Mouse (Mus musculus) liver, postnatal 0 days (tissue): ENCODE data around the gene Gm27179. TPM values are rescaled to one million over a fixed set of nuclear protein-coding genes. Genes with fewer than 3 reads are reported as not detected.
"Not testable (repeated sequence)": the region's sequence is repeated elsewhere in the genome, so short reads cannot be mapped to it uniquely, and the experiment has no call there.

Experiments used
- ATAC-seq: fragments of 200-750 bp; cut with Nextera tagmentation; 2 replicates; pipeline ENCODE4 v1.8.0; 2017; ENCODE audit warnings: mild to moderate bottlenecking, moderate library complexity
- DNase-seq: peaks from one replicate; pipeline ENCODE4 v3.0.0-alpha.2; 2016
- H3K27ac ChIP-seq: fragments of 300-500 bp; sonication (generic); 2 replicates; pipeline ENCODE4 v1.5.1; 2014; ENCODE audit warnings: antibody characterized with exemption, moderate library complexity, mild to moderate bottlenecking, low read depth
- H3K27me3 ChIP-seq: fragments of 300-500 bp; sonication (generic); 2 replicates; pipeline ENCODE4 v1.6.1; 2014; ENCODE audit warnings: low read length, control low read depth, mixed read lengths; ENCODE audit not compliant: insufficient read depth
- H3K36me3 ChIP-seq: fragments of 300-500 bp; sonication (generic); replicated peaks from 2 replicates; pipeline ENCODE4 v1.6.1; 2014; ENCODE audit warnings: mild to moderate bottlenecking, control low read depth, low read length, moderate library complexity, mixed read lengths; ENCODE audit not compliant: insufficient read depth
- H3K4me1 ChIP-seq: fragments of 300-500 bp; sonication (generic); 2 replicates; pipeline ENCODE4 v1.6.1; 2014; ENCODE audit warnings: antibody characterized with exemption, mild to moderate bottlenecking, control low read depth; ENCODE audit not compliant: insufficient read depth
- H3K4me2 ChIP-seq: fragments of 300-500 bp; sonication (generic); 2 replicates; pipeline ENCODE4 v1.6.1; 2014; ENCODE audit warnings: low read depth, mild to moderate bottlenecking, low read length, moderate library complexity, mixed read lengths
- H3K4me3 ChIP-seq: fragments of 300-500 bp; sonication (generic); 2 replicates; pipeline ENCODE4 v1.5.1; 2014; ENCODE audit warnings: low read depth, low read length
- H3K9ac ChIP-seq: fragments of 300-500 bp; sonication (generic); replicated peaks from 2 replicates; pipeline ENCODE4 v1.6.1; 2014; ENCODE audit warnings: mild to moderate bottlenecking, moderate library complexity
- H3K9me3 ChIP-seq: fragments of 300-500 bp; sonication (generic); 2 replicates; pipeline ENCODE4 v1.6.1; 2016; ENCODE audit warnings: mild to moderate bottlenecking, control low read depth, low read length, mixed read lengths
- WGBS: fragments of 180-500 bp; shearing (Covaris S2); extraction: QIAGEN DNeasy Blood & Tissue Kit; methylation state at CpG from one replicate; pipeline ENCODE4 v1.1.7; 2014; ENCODE audit not compliant: insufficient replicate concordance; 5-methylcytosine and 5-hydroxymethylcytosine counted together
- polyA plus RNA-seq: library from polyadenylated mRNA; unstranded; fragments of >200 nt; fragmentation: Nextera tagmentation; extraction: Ambion mirVana; gene quantifications from 2 replicates; pipeline ENCODE4 v1.2.1, GENCODE M21; 2015

Gene Gm27179
- polyA plus RNA-seq, 1 experiment from 2014 or later, result not detected

GRCm38 (mm10) chr14:69485466-69486135 is 26.7 kb downstream of the Gm27179 start:
- WGBS, result no CpG with 5 or more reads among the region's 18 CpGs
- H3K9me3 ChIP-seq, H3K27me3 ChIP-seq, H3K27ac ChIP-seq, H3K36me3 ChIP-seq, DNase-seq, H3K4me2 ChIP-seq, H3K4me1 ChIP-seq, H3K9ac ChIP-seq, H3K4me3 ChIP-seq: not testable (repeated sequence)
- ATAC-seq, result peak; percentile 58

- not testable (repeated sequence) for H3K27ac ChIP-seq, H3K9ac ChIP-seq, ATAC-seq, H3K9me3 ChIP-seq, H3K36me3 ChIP-seq, H3K4me2 ChIP-seq, H3K27me3 ChIP-seq, H3K4me1 ChIP-seq, DNase-seq, H3K4me3 ChIP-seq
- no CpG with 5 or more reads among the region's 11 CpGs for WGBS
These were observed 38.3 kb downstream of the Gm27179 start for GRCm38 (mm10) chr14:69473941-69474646.

- not testable (repeated sequence) for H3K36me3 ChIP-seq, H3K4me1 ChIP-seq, H3K9me3 ChIP-seq, DNase-seq, H3K27me3 ChIP-seq, H3K9ac ChIP-seq, H3K4me3 ChIP-seq, H3K27ac ChIP-seq, H3K4me2 ChIP-seq, ATAC-seq
- WGBS, result no CpG with 5 or more reads among the region's 2 CpGs
These were observed 39.0 kb downstream of the Gm27179 start for GRCm38 (mm10) chr14:69473322-69473721.

- H3K36me3 ChIP-seq, ATAC-seq, DNase-seq, H3K9me3 ChIP-seq, H3K4me2 ChIP-seq, H3K4me3 ChIP-seq, H3K4me1 ChIP-seq, H3K27ac ChIP-seq, H3K27me3 ChIP-seq, H3K9ac ChIP-seq: not testable (repeated sequence)
- WGBS, result no CpG with 5 or more reads among the region's 8 CpGs
These were observed 42.1 kb downstream of the Gm27179 start for GRCm38 (mm10) chr14:69470122-69470708.

GRCm38 (mm10) chr14:69467612-69468366 is 44.6 kb downstream of the Gm27179 start:
- WGBS, result no CpG with 5 or more reads among the region's 17 CpGs
- H3K36me3 ChIP-seq, H3K9me3 ChIP-seq, H3K27me3 ChIP-seq, H3K4me1 ChIP-seq, H3K9ac ChIP-seq, ATAC-seq, DNase-seq, H3K4me3 ChIP-seq, H3K27ac ChIP-seq, H3K4me2 ChIP-seq: not testable (repeated sequence)

- not testable (repeated sequence) for ATAC-seq, H3K27me3 ChIP-seq
These were observed 47.9 kb downstream of the Gm27179 start for GRCm38 (mm10) chr14:69464465-69464864.

More at GRCm38 (mm10) chr14:69464465-69464864, 47.9 kb downstream of the Gm27179 start:
- not testable (repeated sequence) for H3K9ac ChIP-seq, H3K36me3 ChIP-seq, DNase-seq, H3K9me3 ChIP-seq, H3K27ac ChIP-seq, H3K4me2 ChIP-seq, H3K4me3 ChIP-seq, H3K4me1 ChIP-seq
- no CpG with 5 or more reads among the region's 4 CpGs for WGBS

Other genes with a start within 250 kb of the Gm27179 start
- 0.04 TPM in 1 of 2 replicates, not detected in the other for gene Synb, start 218.2 kb downstream of the Gm27179 start, polyA plus RNA-seq
- gene Gm16867, start 9.2 kb downstream of the Gm27179 start, polyA plus RNA-seq, result not detected in 2 replicates
- 4.2 and 4.7 TPM in 2 replicates for gene Entpd4b, start 42.9 kb upstream of the Gm27179 start, polyA plus RNA-seq